Mouse (Mus musculus): ENCODE measurements around the gene Tnik. TPM values are rescaled to one million over a fixed set of nuclear protein-coding genes. Genes with fewer than 3 reads are reported as not detected.

The Tnik gene
- polyA plus RNA-seq, 1 experiment, result 12.5 TPM

DNA sequence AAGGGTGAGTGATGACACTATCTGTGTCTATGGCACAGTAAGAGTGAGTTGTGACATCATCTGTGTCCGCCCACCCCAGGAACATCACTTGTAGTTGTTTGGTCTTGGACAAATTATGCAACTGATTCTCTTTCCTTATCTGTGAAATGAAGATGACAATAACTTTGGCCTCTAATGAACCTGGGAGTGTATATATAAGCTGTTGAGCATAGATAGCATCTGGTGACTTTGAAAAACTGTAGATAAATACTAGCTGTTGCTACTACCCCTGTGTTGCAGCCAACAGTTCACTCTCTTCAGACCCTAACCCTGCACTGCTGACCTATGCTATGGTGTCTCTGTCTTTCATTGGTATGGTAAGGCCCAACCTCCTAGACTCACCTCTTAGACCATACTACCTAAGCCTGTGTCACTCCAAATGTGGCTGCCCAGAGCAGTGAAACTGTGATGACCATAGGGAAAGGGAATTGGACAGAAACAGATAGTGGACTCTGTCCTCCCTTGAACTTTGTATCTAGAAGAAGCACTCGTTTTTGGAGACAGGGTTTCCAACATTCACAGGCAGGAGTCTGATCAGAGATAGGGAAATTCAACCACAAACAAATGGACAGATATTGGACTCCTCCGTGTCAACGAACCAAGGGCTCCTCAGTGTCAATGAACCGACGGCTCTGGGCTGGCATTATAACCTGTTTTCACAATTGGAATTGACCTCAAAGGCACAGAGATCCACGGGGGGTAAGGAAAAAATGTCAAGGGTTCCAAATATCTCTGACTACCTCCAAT lies 451.1 kb downstream of the Tnik start:
- DNase-seq (ENCODE audit: low spot score), result no peak

DNA sequence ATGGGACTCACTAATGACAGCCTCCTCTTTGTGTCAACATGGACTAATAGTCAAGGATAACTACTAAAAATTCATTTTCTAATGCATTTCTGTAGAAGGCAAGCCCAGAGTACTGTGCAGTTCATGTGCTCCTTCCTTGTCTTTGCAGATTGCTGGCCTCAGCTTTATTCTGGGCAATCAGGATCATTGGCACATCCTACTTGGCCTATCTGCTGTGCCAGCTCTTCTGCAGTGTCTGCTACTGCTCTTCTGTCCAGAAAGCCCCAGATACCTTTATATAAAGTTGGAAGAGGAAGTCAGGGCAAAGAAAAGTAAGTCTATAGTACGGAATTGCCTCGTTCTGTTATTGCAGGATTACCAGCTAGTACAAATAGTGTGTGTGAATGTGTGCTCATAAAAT lies 455.5 kb downstream of the Tnik start:
- no peak for DNase-seq (ENCODE audit: low spot score)

DNA sequence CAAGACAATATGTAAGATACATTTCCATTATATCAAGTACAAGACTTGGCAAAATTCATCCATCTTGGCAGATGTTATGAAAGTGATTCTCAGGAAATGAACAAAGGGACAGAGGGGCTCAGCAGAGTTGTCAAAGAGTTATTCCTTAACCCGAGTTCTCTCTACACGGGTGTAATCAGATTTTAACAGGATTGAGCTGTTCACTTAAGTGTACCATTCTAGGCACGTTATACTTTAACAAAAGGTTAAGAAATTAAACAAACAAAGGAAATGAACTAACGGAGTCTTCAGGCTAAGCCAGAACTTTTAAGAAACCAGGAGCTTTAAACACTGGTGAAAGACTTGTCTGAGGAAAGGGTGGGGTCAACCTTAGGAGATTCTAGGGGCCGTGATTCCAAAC lies 458.2 kb downstream of the Tnik start:
- no peak for DNase-seq (ENCODE audit: low spot score)

DNA sequence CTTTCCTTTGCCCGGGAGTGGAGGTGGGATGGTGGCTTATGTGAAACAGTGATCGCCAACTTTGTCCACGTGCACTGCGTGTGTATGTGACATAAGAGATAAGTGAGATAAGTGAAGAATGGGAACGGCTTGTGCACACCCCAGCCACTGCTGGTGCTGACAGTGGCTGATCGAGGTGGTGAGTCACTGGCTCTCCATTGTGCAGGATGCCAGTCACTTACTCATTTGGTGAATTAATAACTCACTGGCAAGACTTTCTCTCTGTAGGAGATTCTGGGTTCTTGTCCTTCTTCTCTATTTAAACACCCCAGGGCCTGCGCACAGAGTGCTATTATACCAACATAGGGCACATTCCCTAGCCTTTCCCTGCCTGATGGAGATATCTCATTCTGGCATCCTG lies 458.8 kb downstream of the Tnik start:
- DNase-seq (ENCODE audit: low spot score), result no peak

DNA sequence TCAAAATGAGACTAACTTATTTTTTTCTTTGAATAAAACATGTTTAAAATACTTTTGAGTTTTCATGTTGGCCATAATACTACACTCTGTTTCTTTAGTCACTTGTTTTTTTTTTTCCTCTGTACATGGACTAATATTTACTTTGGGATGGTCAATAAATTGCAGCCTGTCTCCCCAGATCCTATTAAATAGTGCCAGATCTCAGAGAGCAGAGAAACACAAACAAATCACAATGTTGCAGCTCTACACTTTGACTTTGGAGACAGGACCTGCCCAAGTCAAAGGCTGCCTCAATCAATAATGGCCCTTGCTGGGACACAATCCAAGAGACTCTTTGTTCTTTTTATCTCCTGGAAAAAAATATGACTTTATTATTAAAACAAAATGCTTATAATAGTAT lies 459.5 kb downstream of the Tnik start:
- no peak for DNase-seq (ENCODE audit: low spot score)

DNA sequence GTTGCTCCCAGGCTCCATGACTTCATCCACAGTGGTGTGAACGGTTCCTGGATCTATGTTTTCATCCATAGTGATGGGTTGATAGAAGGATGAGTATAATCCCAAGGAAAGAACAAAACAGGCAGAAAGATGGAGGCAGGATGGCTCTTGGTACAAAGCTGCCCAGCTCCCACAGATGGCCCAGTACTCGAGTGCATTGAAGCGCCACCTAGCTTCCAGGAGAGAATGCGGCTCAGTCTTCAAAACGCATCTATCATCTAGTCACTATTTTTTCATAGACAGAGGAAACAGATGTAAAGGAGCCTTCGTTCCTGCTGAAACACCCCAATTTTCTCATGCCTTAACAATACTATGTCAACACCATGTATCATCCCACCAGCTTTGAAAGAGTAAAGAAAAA lies 460.5 kb downstream of the Tnik start:
- DNase-seq (ENCODE audit: low spot score), result no peak

DNA sequence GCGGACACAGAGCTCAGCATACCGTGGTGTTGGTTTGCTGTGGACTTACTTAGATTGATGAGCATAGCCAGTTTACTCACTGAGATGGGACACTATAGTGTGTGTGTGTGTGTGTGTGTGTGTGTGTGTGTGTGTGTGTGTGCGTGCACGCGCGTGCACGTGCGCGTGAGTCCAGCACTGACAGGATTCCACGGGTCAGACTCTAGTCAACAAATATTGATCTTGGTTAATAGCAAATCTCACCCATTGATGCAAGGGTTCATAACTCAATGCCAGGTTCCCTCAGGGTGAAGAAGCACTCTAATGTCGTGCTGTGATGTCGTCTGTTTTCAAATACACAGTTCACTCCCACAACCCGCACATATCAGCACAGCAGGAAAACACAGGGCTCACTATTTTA lies 462.2 kb downstream of the Tnik start:
- no peak for DNase-seq (ENCODE audit: low spot score)
